Mouse (Mus musculus): ENCODE data around the gene Prrt2. TPM values are rescaled to one million over a fixed set of nuclear protein-coding genes. Genes with fewer than 3 reads are reported as not detected.

The Prrt2 gene
- polyA plus RNA-seq, 1 experiment from 2014 or later: 0.47 TPM

- Histone ChIP-seq H3K4me1 (replicated peaks) (no peaks in the 10 kb centered on the region), H3K4me2 (no peak overlapping the region), H3K9me3 (replicated peaks) (no peaks in the 10 kb centered on the region), H3K4me3 (replicated peaks) (no peak overlapping the region), H3K9ac (no peak overlapping the region), H3K36me3 (no peaks in the 10 kb centered on the region), H3K27ac (no peak overlapping the region), H3K27me3 (no peaks in the 10 kb centered on the region)
- WGBS (ENCODE audit: insufficient replicate concordance): 57% methylated on average over 8 of the region's 8 CpGs
- no peak for DNase-seq
- ATAC-seq (ENCODE audit: low read depth): no peak
These were observed 32.2 kb downstream of the Prrt2 start for GRCm38 (mm10) chr7:126988816-126989215.

GRCm38 (mm10) chr7:126986319-126986718 is 34.7 kb downstream of the Prrt2 start:
- Histone ChIP-seq H3K9me3 (replicated peaks) (no peaks in the 10 kb centered on the region), H3K4me2 (no peak overlapping the region), H3K27ac (no peak overlapping the region), H3K4me3 (replicated peaks) (no peak overlapping the region), H3K4me1 (replicated peaks) (peaks cover 11% of the 10 kb centered on the region), H3K27me3 (no peaks in the 10 kb centered on the region), H3K36me3 (0 out of 2 replicates have a peak, but pooled peaks cover 3% of the 10 kb centered on the region), H3K9ac (no peak overlapping the region)
- ATAC-seq (ENCODE audit: low read depth) (no peak), DNase-seq (no peak)
- WGBS (ENCODE audit: insufficient replicate concordance): 45% methylated on average over 9 of the region's 9 CpGs

- Histone ChIP-seq H3K4me3 (replicated peaks) (no peak overlapping the region), H3K27me3 (no peaks in the 10 kb centered on the region), H3K9me3 (replicated peaks) (no peaks in the 10 kb centered on the region), H3K4me1 (replicated peaks) (peaks cover 17% of the 10 kb centered on the region), H3K36me3 (peaks cover 16% of the 10 kb centered on the region), H3K4me2 (no peak overlapping the region), H3K9ac (no peak overlapping the region), H3K27ac (no peak overlapping the region)
- ATAC-seq (ENCODE audit: low read depth) (no peak), DNase-seq (no peak)
- 56% methylated on average over 10 of the region's 10 CpGs for whole genome bisulfite sequencing (ENCODE audit: insufficient replicate concordance)
These were observed 36.2 kb downstream of the Prrt2 start for GRCm38 (mm10) chr7:126984667-126985444.

GRCm38 (mm10) chr7:126983113-126983512 is 37.9 kb downstream of the Prrt2 start:
- ATAC-seq (ENCODE audit: low read depth): no peak
- no peaks in the 10 kb centered on the region for H3K9me3 ChIP-seq (replicated peaks)
- peaks cover 31% of the 10 kb centered on the region for H3K4me1 ChIP-seq (replicated peaks)
- H3K4me3 ChIP-seq (replicated peaks): no peak overlapping the region
- H3K36me3 ChIP-seq: peaks cover 33% of the 10 kb centered on the region
- H3K4me2 ChIP-seq: no peak overlapping the region
- WGBS (ENCODE audit: insufficient replicate concordance): 71% methylated on average over 7 of the region's 7 CpGs
- DNase-seq: no peak
- no peak overlapping the region for H3K27ac ChIP-seq
- no peak overlapping the region for H3K9ac ChIP-seq
- no peaks in the 10 kb centered on the region for H3K27me3 ChIP-seq

GRCm38 (mm10) chr7:126982054-126982453 is 39.0 kb downstream of the Prrt2 start:
- Histone ChIP-seq H3K36me3 (peaks cover 38% of the 10 kb centered on the region), H3K9ac (no peak overlapping the region), H3K27me3 (no peaks in the 10 kb centered on the region), H3K4me2 (no peak overlapping the region), H3K27ac (no peak overlapping the region), H3K4me3 (replicated peaks) (no peak overlapping the region), H3K9me3 (replicated peaks) (no peaks in the 10 kb centered on the region), H3K4me1 (replicated peaks) (peaks cover 41% of the 10 kb centered on the region)
- no peak for ATAC-seq (ENCODE audit: low read depth)
- no peak for DNase-seq
- WGBS (ENCODE audit: insufficient replicate concordance): 47% methylated on average over 4 of the region's 4 CpGs

- no peak overlapping the region for H3K4me2 ChIP-seq
- no peak for ATAC-seq (ENCODE audit: low read depth)
- 77% methylated on average over 2 of the region's 2 CpGs for WGBS (ENCODE audit: insufficient replicate concordance)
These were observed 39.4 kb downstream of the Prrt2 start for GRCm38 (mm10) chr7:126981601-126982000.

GRCm38 (mm10) chr7:126978841-126979240 is 42.2 kb downstream of the Prrt2 start:
- no peaks in the 10 kb centered on the region for H3K9me3 ChIP-seq (replicated peaks)
- H3K4me1 ChIP-seq (replicated peaks): peaks cover 52% of the 10 kb centered on the region
- H3K4me2 ChIP-seq: no peak overlapping the region
- no peak overlapping the region for H3K9ac ChIP-seq
- H3K27ac ChIP-seq: no peak overlapping the region
- WGBS (ENCODE audit: insufficient replicate concordance): 76% methylated on average over 6 of the region's 6 CpGs
- H3K27me3 ChIP-seq: no peaks in the 10 kb centered on the region
- ATAC-seq (ENCODE audit: low read depth): no peak
- no peak for DNase-seq
- H3K36me3 ChIP-seq: peaks cover 38% of the 10 kb centered on the region
- no peak overlapping the region for H3K4me3 ChIP-seq (replicated peaks)

More at GRCm38 (mm10) chr7:126981601-126982000, 39.4 kb downstream of the Prrt2 start:
- Histone ChIP-seq H3K27ac (no peak overlapping the region), H3K4me1 (replicated peaks) (peaks cover 44% of the 10 kb centered on the region), H3K27me3 (no peaks in the 10 kb centered on the region), H3K36me3 (peaks cover 38% of the 10 kb centered on the region), H3K9me3 (replicated peaks) (no peaks in the 10 kb centered on the region), H3K4me3 (replicated peaks) (no peak overlapping the region), H3K9ac (no peak overlapping the region)
- no peak for DNase-seq

- Histone ChIP-seq H3K36me3 (peaks cover 38% of the 10 kb centered on the region), H3K9ac (peak overlapping the region; percentile 94), H3K4me3 (replicated peaks) (peak overlapping the region; percentile 87), H3K9me3 (replicated peaks) (no peaks in the 10 kb centered on the region), H3K27ac (peak overlapping the region; percentile 91), H3K4me2 (peak overlapping the region; percentile 81), H3K4me1 (replicated peaks) (peaks cover 48% of the 10 kb centered on the region), H3K27me3 (no peaks in the 10 kb centered on the region)
- WGBS (ENCODE audit: insufficient replicate concordance): 22% methylated on average over 14 of the region's 14 CpGs
- ATAC-seq (ENCODE audit: low read depth): no peak
- peak; percentile 24 for DNase-seq
These were observed 44.0 kb downstream of the Prrt2 start for GRCm38 (mm10) chr7:126976878-126977459.

- H3K4me2 ChIP-seq: peak within 1 kb of the TSS; percentile 81
These were observed 44.8 kb downstream of the Prrt2 start, which contains the start of gene Cdiptos for GRCm38 (mm10) chr7:126975950-126976866. Cdiptos (minus strand) TSS chr7:126976098.

GRCm38 (mm10) chr7:126975893-126975949 is 45.3 kb downstream of the Prrt2 start, which contains the start of gene Cdipt:
Cdipt (plus strand) TSS chr7:126975914.
- no peak for DNase-seq
- Histone ChIP-seq H3K27me3 (no peaks in the 10 kb centered on the region), H3K36me3 (peaks cover 29% of the 10 kb centered on the region), H3K9me3 (replicated peaks) (no peaks in the 10 kb centered on the region), H3K4me1 (replicated peaks) (peaks cover 38% of the 10 kb centered on the region), H3K9ac (peak within 1 kb of the TSS; percentile 94), H3K4me3 (replicated peaks) (peak within 1 kb of the TSS; percentile 87), H3K4me2 (peak within 1 kb of the TSS; percentile 81), H3K27ac (peak within 1 kb of the TSS; percentile 91)
- ATAC-seq (ENCODE audit: low read depth): no peak
- 0% methylated on average over 1 of the region's 1 CpGs for WGBS (ENCODE audit: insufficient replicate concordance)

More at GRCm38 (mm10) chr7:126975950-126976866, 44.8 kb downstream of the Prrt2 start, which contains the start of gene Cdiptos:
- H3K9me3 ChIP-seq (replicated peaks): no peaks in the 10 kb centered on the region
- H3K4me1 ChIP-seq (replicated peaks): peaks cover 40% of the 10 kb centered on the region
- no peaks in the 10 kb centered on the region for H3K27me3 ChIP-seq
- H3K9ac ChIP-seq: peak within 1 kb of the TSS; percentile 94
- peak; percentile 91 for DNase-seq
- peaks cover 34% of the 10 kb centered on the region for H3K36me3 ChIP-seq
- under 1% methylated on average over 55 of the region's 55 CpGs for whole genome bisulfite sequencing (ENCODE audit: insufficient replicate concordance)
- peak; percentile 92 for ATAC-seq (ENCODE audit: low read depth)
- peak within 1 kb of the TSS; percentile 91 for H3K27ac ChIP-seq
- peak within 1 kb of the TSS; percentile 87 for H3K4me3 ChIP-seq (replicated peaks)

- Histone ChIP-seq H3K27me3 (no peaks in the 10 kb centered on the region), H3K9ac (no peak overlapping the region; the same call in none of the 2 replicates), H3K4me1 (replicated peaks) (peaks cover 38% of the 10 kb centered on the region), H3K9me3 (replicated peaks) (no peaks in the 10 kb centered on the region), H3K4me3 (replicated peaks) (peak overlapping the region; percentile 87), H3K36me3 (peaks cover 28% of the 10 kb centered on the region), H3K4me2 (peak overlapping the region; percentile 81), H3K27ac (peak overlapping the region; percentile 50; the same call in 1 of the 2 replicates)
- no peak for ATAC-seq (ENCODE audit: low read depth)
- no peak for DNase-seq
- WGBS (ENCODE audit: insufficient replicate concordance): 4% methylated on average over 8 of the region's 8 CpGs
These were observed 45.5 kb downstream of the Prrt2 start for GRCm38 (mm10) chr7:126975493-126975892.

All from liver, embryonic 13.5 days (tissue).